Mouse (Mus musculus) spleen, postnatal 14 days (tissue): ENCODE results near the gene Parp11.
A peak's percentile ranks its signal among the peaks of the same experiment; 100 is the strongest.

Experiments used
- DNase-seq, 2 experiments: peaks; one replicate each; pipeline ENCODE4 v3.0.0; 2021 to 2022; ENCODE audit warnings: low spot score in 2 of 2

Gene Parp11

DNA sequence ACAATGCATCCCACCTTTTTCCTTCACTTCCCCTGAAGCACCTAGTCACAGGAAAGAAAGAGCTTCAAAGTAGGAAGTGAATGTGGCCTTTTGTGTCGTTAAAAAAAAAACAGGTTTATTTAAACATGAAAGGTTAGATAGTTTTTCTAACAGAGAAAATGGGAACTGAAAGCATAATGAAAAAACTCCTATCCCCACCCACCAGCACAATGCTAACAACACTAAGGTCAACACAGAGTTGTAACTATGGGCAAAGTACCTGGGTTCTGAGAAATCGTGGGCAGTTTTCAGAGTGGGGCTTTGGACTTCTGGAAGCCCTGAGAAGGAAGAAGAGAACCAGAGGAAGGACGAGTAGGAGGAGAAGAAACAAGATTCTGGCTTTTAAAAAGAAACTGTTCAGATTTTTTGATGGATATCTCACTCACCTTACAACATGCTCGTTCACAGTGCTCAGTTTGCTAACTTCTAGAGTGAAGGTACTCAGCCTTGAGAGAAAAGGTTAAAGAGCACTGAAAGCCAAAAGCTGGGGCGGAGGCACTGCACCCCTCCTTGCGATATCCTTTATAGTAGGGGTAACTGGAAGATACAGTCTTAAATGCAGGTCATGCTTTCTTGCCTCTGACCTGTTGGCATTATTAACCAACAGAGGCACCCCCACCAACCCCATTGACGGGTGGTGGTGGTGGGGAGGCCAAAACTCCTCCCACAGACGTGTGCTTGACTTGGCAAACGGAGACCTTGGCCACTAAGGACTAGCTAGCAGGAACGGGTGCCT, 1.2 kb downstream of the Parp11 start:
- DNase-seq = no peak

DNA sequence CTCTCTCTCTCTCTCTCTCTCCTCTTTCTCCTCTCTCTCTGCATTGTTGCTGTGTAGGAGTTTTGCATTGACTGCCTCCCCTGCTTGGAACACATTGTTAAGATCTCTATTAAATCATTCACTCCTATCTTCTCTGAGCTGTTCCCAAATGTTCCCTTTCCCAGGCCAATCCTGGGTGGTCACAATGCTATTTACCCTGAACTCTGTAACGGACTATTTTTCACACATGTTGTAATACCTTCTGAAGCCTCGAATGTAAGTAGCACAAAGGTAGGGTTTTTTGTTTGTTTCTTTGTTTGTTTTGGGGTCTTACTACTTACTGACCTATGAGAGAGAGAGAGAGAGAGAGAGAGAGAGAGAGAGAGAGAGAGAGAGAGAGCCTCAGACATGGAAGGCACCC, 2.2 kb downstream of the Parp11 start:
- DNase-seq = no peak

DNA sequence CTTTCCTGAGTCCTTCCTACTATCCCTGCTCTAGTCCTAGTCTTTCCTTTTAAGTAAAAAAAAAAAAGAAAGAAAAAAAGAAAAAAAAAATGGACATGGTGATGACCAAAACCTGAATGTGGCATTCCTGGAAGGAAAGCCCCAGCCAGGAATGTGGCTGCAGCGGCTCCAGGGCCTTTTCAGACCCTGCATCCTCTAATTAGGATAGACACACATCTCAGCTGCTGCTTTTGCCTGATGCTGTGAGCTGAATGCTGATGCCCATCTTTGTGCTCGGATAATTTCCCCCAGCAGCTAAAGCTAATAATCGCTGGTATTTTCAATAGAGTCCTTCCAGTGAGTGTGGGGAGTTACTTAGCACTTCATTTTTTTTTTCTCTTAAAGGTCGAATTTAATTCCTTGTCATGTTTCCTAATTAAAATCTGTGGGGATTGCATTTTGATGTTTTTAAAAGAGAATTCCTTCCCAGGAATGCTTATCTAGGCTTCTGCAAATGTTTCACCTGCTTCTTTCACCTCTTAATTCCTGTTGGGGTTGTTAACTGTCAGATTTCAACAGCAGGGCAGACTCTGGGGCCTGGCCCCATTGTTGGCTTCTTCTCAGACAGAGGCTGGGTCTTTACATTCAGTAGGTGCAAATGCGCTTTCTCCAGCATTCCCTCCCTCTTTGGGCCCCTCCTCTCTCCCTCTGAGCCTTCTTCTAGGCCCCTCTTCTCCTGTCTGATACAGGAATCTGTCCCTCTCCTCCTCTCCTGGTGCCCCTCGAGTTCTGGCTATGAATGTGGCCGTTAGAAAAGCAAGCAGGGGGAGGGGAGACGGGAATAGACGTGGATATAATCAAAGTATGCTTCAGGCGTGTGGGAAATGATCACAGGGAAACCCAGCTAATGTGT, 3.1 kb downstream of the Parp11 start:
- no peak for DNase-seq

DNA sequence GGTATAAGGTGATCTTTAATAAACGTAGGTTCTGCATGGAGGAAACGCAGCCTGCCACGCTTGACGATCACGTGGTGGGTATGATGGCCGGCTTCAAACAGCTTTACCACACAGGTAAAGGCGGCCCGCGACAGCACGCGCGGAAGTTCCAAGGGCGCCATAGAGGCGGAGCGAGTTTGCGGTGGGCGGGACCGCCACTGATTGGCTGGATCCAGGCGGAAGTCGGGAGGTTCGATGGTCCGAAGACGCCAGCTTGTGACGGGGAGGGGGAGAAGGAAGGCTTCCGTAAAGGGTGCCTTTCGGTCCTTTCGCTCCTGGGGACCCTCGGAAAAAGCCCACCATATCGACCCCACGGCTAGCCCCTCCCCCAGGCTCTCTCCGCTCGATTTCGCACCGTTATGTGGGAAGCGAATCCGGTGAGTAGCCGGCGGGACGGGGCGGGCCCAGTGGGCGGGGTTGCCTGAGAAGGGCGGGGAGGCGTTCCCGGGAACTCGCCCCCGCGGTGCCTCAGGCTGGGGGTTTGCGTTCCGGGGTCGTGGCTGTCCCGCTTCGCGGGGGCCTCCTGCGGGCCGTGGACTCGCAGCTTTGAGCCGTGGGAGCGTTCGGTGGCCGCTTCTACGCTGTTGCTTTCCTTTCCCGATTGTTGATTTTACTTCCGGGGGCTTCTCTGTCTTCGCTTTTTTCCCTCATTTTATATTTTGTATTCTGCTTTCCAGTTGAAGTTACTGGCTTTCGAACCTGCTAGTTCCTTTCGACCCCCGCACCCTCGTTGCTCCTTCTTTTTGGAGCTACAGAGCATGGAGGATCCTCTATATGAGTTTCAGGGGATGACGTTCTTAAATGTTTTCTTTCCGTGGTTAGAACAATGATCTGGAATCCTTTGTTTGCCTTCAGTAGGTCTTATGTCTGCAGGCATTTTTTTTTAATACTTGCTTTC, 7.0 kb downstream of the Parp11 start:
- peak; percentile 89 to 92 for DNase-seq

- no peak for DNase-seq
Observed at GRCm38 (mm10) chr6:127454344-127454707, 7.7 kb downstream of the Parp11 start.

DNA sequence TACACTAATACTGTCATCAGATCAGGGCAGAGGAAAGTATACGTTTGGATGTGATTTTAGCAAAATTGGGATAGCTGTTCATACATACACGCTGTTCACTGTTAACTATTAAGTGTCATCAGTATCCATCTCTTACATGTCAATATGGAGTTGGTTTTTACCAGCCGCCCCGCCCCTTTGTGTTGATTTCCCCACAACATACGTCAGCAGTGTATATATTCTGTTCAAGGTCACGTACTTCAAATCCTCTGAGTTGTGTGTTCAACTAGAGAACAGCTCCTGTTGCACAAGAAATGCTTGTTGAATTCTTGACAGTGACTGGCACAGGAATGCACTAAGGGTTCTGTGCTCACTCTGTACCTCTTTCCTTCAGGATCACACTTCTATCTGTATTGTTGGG, 8.2 kb downstream of the Parp11 start:
- DNase-seq = no peak

DNA sequence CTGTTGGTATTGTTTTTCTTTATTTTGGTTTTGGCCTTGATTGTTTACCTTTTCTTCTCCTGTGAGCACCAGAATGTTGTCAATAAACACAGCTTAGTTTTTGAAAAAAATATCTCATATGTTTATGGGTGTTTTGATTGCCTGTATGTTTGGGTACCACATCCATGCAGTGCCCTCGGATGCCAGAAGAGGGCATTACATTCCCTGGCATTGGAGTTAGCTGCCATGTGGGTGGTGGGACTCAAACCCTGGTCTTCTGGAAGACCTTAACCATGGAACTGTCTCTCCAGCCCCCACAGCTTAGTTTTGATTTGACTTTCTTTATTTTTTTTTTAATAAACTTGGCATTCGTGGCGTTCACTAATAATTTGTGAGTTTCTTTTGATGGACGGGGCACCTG, 8.8 kb downstream of the Parp11 start:
- DNase-seq = no peak

DNA sequence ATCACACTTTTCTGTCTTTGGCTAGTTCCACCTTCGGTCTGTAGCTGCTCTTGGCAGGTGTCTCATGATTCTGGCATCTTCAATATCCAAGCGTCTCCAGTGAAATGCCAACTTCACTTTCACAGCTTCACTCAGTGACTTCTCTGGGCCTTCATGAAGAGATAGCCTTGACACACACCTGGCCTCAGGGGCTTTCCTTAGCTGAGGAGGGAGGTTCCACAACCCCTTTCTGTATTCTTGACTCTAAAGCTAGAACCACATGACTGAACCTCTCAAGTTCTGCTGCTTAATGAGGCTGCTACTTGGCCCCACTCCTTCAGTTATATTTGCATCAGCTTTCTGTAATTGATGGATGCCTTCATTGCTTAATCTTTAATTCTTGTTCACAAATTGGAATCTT, 10.1 kb downstream of the Parp11 start:
- no peak for DNase-seq

GRCm38 (mm10) chr6:127459776-127460175, 13.1 kb downstream of the Parp11 start:
- no peak for DNase-seq

- DNase-seq = no peak
Observed at GRCm38 (mm10) chr6:127461491-127461890, 14.9 kb downstream of the Parp11 start.

GRCm38 (mm10) chr6:127462251-127462650, 15.6 kb downstream of the Parp11 start:
- DNase-seq = no peak

GRCm38 (mm10) chr6:127463273-127464001, 16.8 kb downstream of the Parp11 start:
- no peak for DNase-seq

- no peak for DNase-seq
Observed at GRCm38 (mm10) chr6:127464523-127464922, 17.9 kb downstream of the Parp11 start.

- DNase-seq = no peak
Observed at GRCm38 (mm10) chr6:127466749-127467310, 20.2 kb downstream of the Parp11 start.

DNA sequence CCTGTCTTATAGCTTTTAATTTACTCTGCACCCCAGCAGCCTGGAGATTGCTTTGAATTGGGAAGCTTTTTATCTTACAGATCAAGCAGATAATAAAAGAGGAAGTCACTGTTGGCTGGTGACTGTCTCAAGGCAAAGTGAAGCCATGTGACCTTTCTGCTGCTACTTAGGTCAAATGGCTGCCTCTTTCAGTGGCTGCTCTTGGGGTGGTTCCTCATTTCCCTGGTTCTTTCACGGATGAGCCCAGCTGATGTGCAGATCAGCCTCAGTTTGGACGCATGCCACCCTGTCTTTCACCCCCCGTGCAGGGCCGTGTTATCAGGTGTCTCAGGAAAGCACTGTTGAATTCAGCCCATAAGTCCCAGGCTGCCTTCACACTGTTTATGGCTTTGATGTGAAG, 25.4 kb downstream of the Parp11 start:
- DNase-seq = peak in 1 of 2 experiments; percentile 12

DNA sequence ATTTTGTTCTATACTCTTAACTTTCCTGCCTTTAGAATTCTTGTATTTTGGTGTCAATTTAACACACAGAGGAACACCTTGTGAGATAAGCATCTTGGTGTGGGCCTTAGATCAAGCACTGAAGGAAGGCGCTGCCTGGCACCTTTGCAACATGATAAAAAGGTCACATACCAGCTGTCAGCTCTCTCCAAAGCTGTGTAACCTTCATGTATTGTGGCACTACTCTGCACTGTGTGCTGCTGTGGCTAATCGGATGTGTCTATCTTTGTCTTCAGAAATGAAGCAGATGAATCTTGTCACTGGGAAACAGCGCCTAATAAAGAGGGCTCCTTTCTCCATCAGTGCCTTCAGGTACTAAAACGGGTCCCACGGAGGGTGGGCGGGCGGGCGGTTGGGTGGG, 27.3 kb downstream of the Parp11 start:
- no peak for DNase-seq

DNA sequence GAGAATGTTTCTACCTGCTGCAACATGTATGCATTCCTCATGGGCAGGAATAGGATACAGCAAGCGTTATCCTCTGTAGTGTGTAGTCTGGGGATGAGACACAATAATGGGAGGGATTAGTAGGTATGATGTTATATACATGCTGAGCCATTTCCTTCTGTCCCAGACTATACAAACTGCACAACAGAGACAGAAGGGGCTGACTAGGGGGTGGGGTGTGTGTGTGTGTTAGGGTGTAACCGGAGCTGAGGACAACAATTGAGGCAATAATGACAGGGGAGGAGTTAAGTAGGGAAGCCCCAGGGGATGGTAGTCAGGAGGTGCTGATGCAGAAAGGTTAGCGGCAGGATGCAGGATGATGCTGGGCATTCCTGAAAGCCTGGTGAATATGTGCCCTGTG, 28.6 kb downstream of the Parp11 start:
- DNase-seq = no peak

DNA sequence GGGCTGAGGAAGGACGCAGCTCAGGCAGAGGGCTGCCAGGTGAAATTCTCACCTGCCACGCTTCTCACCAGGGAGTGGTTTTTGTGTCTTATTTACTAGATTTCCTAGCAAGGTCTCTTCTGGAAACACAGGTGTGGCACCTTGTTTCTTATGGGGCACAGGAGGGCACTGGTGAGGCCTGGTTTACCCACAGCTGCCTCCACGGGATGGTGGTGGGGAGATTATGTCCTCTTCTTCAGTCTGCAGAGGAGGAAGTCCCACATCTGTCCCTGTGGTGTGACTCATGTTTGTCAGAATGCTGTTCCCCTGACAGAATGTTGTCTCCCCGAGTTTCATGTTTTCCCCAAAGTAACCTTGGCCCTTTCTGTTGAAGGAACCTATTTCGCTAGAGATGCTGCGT, 44.4 kb downstream of the Parp11 start:
- DNase-seq = no peak

DNA sequence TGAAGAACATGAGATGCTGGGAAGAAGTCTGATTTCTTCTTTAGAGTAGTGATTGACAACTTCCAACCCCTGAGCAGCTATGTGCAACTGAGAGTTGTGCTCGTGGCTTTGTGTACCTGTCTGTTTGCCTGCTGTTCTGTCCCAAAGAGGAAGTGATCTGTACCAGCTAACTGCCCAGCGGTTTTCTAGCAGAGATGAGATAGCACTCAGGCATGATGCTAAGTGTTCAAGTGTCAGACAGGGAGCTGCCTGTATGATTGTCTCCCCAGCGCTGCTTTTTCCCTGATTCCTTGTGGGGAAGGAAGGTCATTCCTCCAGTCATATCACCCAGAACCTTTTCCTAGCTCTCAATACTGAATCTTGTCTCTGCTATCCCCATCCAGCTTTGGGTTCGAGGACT, 45.9 kb downstream of the Parp11 start:
- no peak for DNase-seq

DNA sequence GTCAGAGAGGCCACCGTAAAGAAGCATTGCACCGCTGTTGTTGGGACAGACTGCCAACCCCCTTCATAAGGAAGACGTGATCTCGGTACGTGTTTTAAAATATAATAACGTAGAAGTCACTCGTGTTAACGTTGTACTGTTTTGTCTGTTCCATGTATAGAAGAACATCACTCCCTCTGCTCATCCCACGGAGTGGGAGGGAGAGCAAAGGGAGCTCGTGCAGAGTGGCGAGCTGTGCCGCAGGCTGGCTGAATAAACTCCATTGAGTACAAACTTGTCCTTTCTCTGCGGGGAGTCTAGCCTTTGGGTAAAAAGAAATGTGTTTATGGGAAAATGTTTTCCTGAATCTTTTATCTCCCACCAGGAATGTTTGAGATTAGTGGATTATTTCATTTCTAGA, 47.1 kb downstream of the Parp11 start:
- no peak for DNase-seq

GRCm38 (mm10) chr6:127494357-127494756, 47.7 kb downstream of the Parp11 start:
- no peak for DNase-seq
